Mouse (Mus musculus) activated CD4-positive, CD25-positive, alpha-beta regulatory T cell, adult 4 months (primary cell): ENCODE measurements around the gene Ambra1. TPM values are rescaled to one million over a fixed set of nuclear protein-coding genes. Genes with fewer than 3 reads are reported as not detected.
A peak's percentile ranks its signal among the peaks of the same experiment; 100 is the strongest.

Experiments
- ATAC-seq: one replicate; pipeline ENCODE4 v1.8.0; 2017
- polyA plus RNA-seq, 2 experiments: library from polyadenylated mRNA; unstranded; fragments of 100-300 nt; shearing (Covaris generic); gene quantifications; one replicate each; pipeline ENCODE4 v1.2.1; 2017

The Ambra1 gene
- polyA plus RNA-seq, 2 experiments from 2014 or later: 22.4 to 29.1 TPM

DNA sequence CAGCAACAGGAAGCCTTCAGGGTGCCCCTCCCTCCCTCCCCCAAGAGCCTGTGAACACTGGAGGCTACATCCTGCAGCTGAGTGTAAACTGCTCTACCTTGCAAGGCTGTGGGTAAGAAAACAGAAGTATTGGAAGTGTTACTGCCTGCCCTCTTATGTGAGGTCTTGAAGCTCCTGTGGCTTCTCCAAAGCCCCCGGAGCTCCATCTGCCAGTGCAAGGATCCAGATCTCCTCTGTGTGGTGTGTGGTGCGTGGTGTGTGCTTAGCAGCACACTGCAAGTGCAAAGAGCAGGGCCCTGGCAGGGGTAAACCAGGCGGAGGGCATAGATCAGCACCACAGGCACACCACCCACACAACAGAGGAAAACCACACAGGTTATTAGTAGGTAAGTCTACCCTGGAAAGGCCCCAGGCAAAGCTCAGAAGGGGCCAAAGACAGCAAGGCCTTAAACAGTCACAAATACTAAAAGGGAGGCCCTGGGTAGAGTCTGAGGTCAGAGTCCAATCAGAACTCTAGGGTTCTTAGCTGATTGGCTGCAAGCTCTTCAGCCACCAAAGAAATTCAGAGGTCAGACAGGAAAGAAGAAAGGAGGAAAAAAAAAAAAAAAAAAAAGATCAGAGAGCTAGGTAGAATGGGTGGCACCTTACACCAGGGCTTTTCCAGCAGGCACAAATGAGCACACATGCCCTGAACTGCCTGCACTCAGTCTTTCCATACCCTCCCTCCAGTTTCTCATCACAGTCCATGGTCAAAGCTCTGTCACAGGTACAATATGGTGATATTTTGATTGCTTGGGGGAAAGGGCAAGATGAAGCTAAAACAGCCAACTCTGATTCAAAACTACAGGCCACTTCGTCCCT is 232.2 kb downstream of the Ambra1 start:
- peak; percentile 51 for ATAC-seq

DNA sequence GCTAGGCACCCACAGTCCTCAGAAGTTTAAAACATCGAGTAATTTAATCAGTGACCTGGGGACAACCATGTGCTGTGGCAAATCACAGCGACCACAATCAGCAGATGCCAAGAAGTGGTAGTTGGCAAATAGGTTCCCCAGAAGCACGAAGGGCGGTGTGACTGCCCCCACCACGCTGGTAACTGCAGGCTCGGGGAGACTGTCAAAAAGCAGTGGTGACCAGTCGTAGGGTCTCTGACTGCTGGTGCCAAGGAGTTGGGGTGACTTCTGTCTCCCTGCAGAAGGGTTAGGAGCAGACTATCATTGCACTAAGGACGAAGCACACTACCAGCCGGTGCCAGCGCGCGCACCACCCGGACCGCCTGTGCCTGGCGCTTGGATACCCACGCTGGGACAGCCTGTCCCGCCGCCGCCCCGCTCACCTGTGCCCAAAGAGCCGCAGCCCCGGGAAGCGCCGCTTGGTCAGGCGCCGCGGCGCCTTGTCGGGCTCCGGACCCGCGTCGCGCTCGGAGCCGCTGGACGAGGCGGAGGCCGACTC is 233.0 kb downstream of the Ambra1 start:
- ATAC-seq: no peak

DNA sequence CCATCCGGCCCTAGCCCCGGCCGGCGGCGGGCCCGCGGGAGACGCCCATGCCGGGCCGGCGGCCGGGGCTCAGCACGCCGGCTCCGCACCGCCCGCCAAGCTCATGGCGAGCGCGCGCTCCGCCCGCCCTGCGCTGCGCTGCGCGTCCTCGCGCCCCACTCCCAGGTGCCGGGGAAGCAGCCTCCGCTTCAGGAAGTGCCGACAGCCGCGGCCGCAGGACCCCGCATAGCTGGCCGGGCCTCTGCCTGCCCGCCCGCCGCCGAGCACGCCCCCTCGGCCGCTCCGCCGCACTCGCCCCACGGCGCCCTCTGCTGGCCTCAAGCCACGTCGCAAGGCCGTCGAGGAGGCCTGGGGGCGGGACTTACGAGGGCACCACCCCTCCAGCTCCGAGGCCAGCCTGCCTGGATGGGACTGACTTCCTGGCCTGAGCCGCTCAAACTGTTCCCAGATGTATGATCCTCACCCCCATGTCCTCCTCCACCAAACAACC is 233.6 kb downstream of the Ambra1 start:
- ATAC-seq: peak; percentile 57

DNA sequence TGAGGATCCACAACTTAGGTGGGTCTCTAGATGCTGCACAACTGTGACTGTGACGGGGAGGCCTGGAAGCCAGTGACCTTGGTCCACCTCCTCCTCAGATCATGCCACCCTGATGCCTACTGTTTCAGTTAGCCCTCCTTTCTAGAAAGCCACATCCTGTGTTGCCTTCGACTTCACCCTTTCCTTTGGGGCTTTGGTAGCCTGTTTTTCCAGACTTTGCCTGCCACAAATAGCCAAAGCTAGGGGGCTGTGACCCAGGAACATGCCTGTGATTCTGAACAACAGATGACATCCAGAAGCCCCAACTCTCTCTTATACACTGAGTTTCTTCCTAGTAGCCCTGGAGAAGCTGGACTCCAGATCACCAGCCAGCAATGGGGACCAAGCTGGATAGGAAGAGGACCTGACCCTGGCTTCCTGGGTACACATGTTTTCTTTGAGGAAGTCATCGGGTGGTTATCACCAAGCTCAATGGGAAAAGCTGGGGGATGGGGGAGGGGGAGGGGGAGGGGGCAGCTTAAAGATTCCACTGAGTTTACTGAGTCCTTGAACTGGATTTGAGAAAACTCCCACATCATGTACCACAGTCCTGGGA is 234.8 kb downstream of the Ambra1 start:
- ATAC-seq: no peak

DNA sequence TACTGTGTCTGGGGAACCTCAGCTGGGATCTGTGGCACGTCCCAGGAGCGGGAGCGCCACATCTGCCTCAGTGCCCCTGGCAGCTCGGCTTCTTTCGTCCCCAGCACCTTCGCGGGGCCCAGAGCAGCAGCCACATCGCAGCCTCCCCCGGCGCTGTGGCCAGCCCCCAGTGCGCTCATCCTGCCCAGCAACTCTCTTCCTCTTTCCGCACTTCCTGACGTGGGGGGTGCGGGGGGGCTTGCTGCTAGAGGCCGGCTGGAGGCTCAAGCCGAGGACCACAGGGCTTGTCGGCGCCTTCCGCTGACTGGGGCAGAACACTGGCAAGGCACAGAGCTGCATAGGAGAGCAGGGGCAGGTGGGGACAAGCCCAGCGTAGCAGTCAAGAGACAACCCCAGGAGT is 235.5 kb downstream of the Ambra1 start:
- ATAC-seq: no peak

DNA sequence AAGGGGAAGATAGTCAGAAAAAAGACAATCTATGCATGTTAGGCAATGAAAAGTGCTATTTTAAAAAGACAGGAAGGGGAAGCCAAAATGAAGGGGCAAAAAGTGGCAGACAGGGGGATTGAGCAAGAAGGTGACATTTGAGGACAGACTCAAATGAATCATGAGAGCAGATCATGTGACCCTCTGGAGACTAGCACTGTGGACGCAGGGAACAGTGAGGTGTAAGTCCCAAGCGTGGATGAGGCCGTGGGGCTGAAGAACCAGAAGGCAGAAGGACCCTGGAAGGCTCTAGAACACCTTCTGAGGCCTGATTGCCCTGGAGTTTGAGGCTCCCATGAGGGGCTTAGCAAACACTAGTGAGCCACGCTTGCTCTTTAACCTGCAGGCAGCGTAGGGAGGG is 236.4 kb downstream of the Ambra1 start:
- no peak for ATAC-seq

DNA sequence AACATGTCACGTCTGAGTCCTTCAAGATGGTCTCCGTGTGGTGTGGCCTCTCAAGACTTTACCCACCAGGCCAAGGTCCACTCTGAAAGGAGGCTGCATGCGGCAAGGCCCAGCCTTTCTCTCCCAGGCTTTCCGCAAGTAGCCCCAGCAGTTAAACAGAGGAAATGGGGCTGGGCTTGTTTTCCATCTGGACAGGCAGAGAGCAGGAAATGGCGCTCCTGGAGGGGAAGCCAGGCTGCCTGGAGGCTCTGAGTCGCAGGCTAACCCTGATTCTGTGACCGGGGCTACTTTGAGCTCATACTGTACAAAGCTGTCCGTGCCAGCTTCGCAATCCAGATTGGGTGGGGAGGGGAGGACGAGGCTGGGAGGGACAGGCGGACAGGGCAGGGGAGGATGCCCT is 238.0 kb downstream of the Ambra1 start:
- no peak for ATAC-seq

Other genes starting within 250 kb of the Ambra1 start
- gene Ckap5, start 203.4 kb upstream of the Ambra1 start, polyA plus RNA-seq: 10 to 100 TPM; 52.3 to 52.7 TPM
- gene F2, start 93.7 kb upstream of the Ambra1 start, polyA plus RNA-seq: under 1 TPM in 1 of 2 experiments, not detected in 1; 0.24 TPM
- gene Zfp408, start 80.3 kb upstream of the Ambra1 start, polyA plus RNA-seq: 10 to 100 TPM in 1 of 2 experiments, 1 to 10 TPM in 1; 6.4 to 11.5 TPM
- gene Arhgap1, start 80.3 kb upstream of the Ambra1 start, polyA plus RNA-seq: 100 to 1,000 TPM; 128 to 138 TPM
- 10 to 100 TPM; 24.4 to 31.2 TPM for gene Atg13, start 19.6 kb upstream of the Ambra1 start, polyA plus RNA-seq
- gene Harbi1, start 19.3 kb upstream of the Ambra1 start, polyA plus RNA-seq: 10 to 100 TPM; 13.3 to 13.6 TPM
- gene Chrm4, start 197.1 kb downstream of the Ambra1 start, polyA plus RNA-seq: 1 to 10 TPM in 1 of 2 experiments, under 1 TPM in 1; 0.54 to 1.2 TPM
- 1 to 10 TPM; 1.2 to 2.0 TPM for gene Mdk, start 202.2 kb downstream of the Ambra1 start, polyA plus RNA-seq
- 1 to 10 TPM; 1.6 to 2.4 TPM for gene Gm9821, start 215.6 kb downstream of the Ambra1 start, polyA plus RNA-seq
- gene Dgkz, start 245.7 kb downstream of the Ambra1 start, polyA plus RNA-seq: 100 to 1,000 TPM in 1 of 2 experiments, 10 to 100 TPM in 1; 98.3 to 132 TPM